Mouse (Mus musculus) brain, embryonic 14.5 days (tissue): ENCODE data around the gene D230025D16Rik.

Experiments used
- CTCF ChIP-seq: fragments of 200-500 bp; IDR thresholded peaks from 2 replicates; pipeline ENCODE4 v1.5.1; 2012; ENCODE audit warnings: inconsistent platforms, mild to moderate bottlenecking, moderate library complexity, borderline replicate concordance; ENCODE audit not compliant: insufficient read depth, insufficient read length; ENCODE audit errors: extremely low read depth
- POLR2A ChIP-seq: fragments of 200-500 bp; IDR thresholded peaks from 2 replicates; pipeline ENCODE4 v1.6.1; 2012; ENCODE audit warnings: mild to moderate bottlenecking, inconsistent platforms, borderline replicate concordance; ENCODE audit not compliant: poor library complexity, insufficient read depth, insufficient read length, severe bottlenecking; ENCODE audit errors: extremely low read depth

GRCm38 (mm10) chr8:105289805-105290460 lies 65.0 kb downstream of the D230025D16Rik start, which contains the start of gene 4931428F04Rik:
- TF ChIP-seq CTCF (peak; percentile 57; the same call in 1 of the 2 replicates), POLR2A (no peak)
